Mouse (Mus musculus): Measurements from ENCODE around the gene Thrb.

Gene Thrb

GRCm38 (mm10) chr14:18027867-18028266 is 367.8 kb downstream of the Thrb start:
- in situ Hi-C loops (cut with MboI, MseI), result no loop called here

- in situ Hi-C loops (cut with MboI, MseI), result no loop called here
Observed at GRCm38 (mm10) chr14:18029181-18029932, 369.3 kb downstream of the Thrb start.

GRCm38 (mm10) chr14:18031941-18032340 is 371.9 kb downstream of the Thrb start:
- in situ Hi-C loops (cut with MboI, MseI), result no loop called here

GRCm38 (mm10) chr14:18036573-18036972 is 376.5 kb downstream of the Thrb start:
- in situ Hi-C loops (cut with MboI, MseI), result no loop called here

- in situ Hi-C loops (cut with MboI, MseI), result no loop called here
Observed at GRCm38 (mm10) chr14:18062082-18062772, 402.2 kb downstream of the Thrb start.

Measured in regulatory T cell (primary cell).